Mouse (Mus musculus) neural tube, embryonic 11.5 days (tissue): ENCODE measurements around the gene Abhd12. TPM values are rescaled to one million over a fixed set of nuclear protein-coding genes. Genes with fewer than 3 reads are reported as not detected.

Experiments used
- ATAC-seq: fragments of 200-750 bp; cut with Nextera tagmentation; 2 replicates; pipeline ENCODE4 v1.8.0; 2017; ENCODE audit warnings: moderate number of reproducible peaks, mild to moderate bottlenecking, moderate TSS enrichment, moderate library complexity; ENCODE audit not compliant: insufficient read depth, low FRiP score, low TSS enrichment
- DNase-seq: peaks from one replicate; pipeline ENCODE4 v3.0.0-alpha.2; 2015; ENCODE audit warnings: low spot score
- H3K27ac ChIP-seq: fragments of 300-500 bp; sonication (generic); 2 replicates; pipeline ENCODE4 v1.5.1; 2014; ENCODE audit warnings: low read depth, mild to moderate bottlenecking, low read length
- H3K27me3 ChIP-seq: fragments of 300-500 bp; sonication (generic); 2 replicates; pipeline ENCODE4 v1.6.1; 2014; ENCODE audit warnings: mild to moderate bottlenecking, low read length, mixed read lengths; ENCODE audit not compliant: control insufficient read depth, insufficient read depth
- H3K36me3 ChIP-seq: fragments of 300-500 bp; sonication (generic); 2 replicates; pipeline ENCODE4 v1.6.1; 2014; ENCODE audit warnings: mild to moderate bottlenecking, low read length, moderate library complexity, mixed read lengths; ENCODE audit not compliant: control insufficient read depth, insufficient read depth
- H3K4me1 ChIP-seq: fragments of 300-500 bp; sonication (generic); 2 replicates; pipeline ENCODE4 v1.6.1; 2014; ENCODE audit warnings: low read length, mixed read lengths; ENCODE audit not compliant: control insufficient read depth, insufficient read depth
- H3K4me2 ChIP-seq: fragments of 300-500 bp; sonication (generic); 2 replicates; pipeline ENCODE4 v1.6.1; 2014; ENCODE audit warnings: low read depth, mild to moderate bottlenecking, moderate library complexity
- H3K4me3 ChIP-seq: fragments of 300-500 bp; sonication (generic); 2 replicates; pipeline ENCODE4 v1.5.1; 2014; ENCODE audit warnings: low read depth, low read length
- H3K9ac ChIP-seq: fragments of 300-500 bp; sonication (generic); 2 replicates; pipeline ENCODE4 v1.6.1; 2014; ENCODE audit warnings: mild to moderate bottlenecking, low read length
- H3K9me3 ChIP-seq: fragments of 300-500 bp; sonication (generic); 2 replicates; pipeline ENCODE4 v1.6.1; 2016; ENCODE audit warnings: low read length; ENCODE audit not compliant: control insufficient read depth
- WGBS: fragments of 180-500 bp; shearing (Covaris S2); extraction: QIAGEN DNeasy Blood & Tissue Kit; methylation state at CpG from one replicate; pipeline ENCODE4 v1.1.7; 2014; 5-methylcytosine and 5-hydroxymethylcytosine counted together
- polyA plus RNA-seq: library from polyadenylated mRNA; unstranded; fragments of >200 nt; fragmentation: Nextera tagmentation; extraction: Ambion mirVana; gene quantifications from 2 replicates; pipeline ENCODE4 v1.2.1, GENCODE M21; 2014

The Abhd12 gene
- polyA plus RNA-seq, 1 experiment from 2014 or later: 65.3 TPM

- H3K4me3 ChIP-seq: no peak overlapping the region
- H3K9me3 ChIP-seq: no peaks in the 10 kb centered on the region
- H3K9ac ChIP-seq: no peak overlapping the region
- ATAC-seq: no peak
- WGBS: 89% methylated on average over 6 of the region's 6 CpGs
- no peak for DNase-seq
- H3K27ac ChIP-seq: no peak overlapping the region
- H3K4me2 ChIP-seq: no peak overlapping the region
- H3K36me3 ChIP-seq: no peaks in the 10 kb centered on the region
- H3K27me3 ChIP-seq: no peaks in the 10 kb centered on the region
- H3K4me1 ChIP-seq: peaks cover 12% of the 10 kb centered on the region
These were observed 4.2 kb downstream of the Abhd12 start for GRCm38 (mm10) chr2:150900341-150900740.

GRCm38 (mm10) chr2:150895691-150896252 lies 8.8 kb downstream of the Abhd12 start:
- Histone ChIP-seq H3K27me3 (no peaks in the 10 kb centered on the region), H3K4me1 (no peaks in the 10 kb centered on the region), H3K4me3 (no peak overlapping the region), H3K4me2 (no peak overlapping the region), H3K27ac (no peak overlapping the region), H3K9me3 (no peaks in the 10 kb centered on the region), H3K36me3 (no peaks in the 10 kb centered on the region), H3K9ac (no peak overlapping the region)
- WGBS: 82% methylated on average over 7 of the region's 7 CpGs
- DNase-seq: no peak
- no peak for ATAC-seq

- WGBS: 90% methylated on average over 2 of the region's 2 CpGs
- H3K27ac ChIP-seq: no peak overlapping the region
- no peaks in the 10 kb centered on the region for H3K9me3 ChIP-seq
- DNase-seq (no peak), ATAC-seq (no peak)
- no peak overlapping the region for H3K9ac ChIP-seq
- no peaks in the 10 kb centered on the region for H3K4me1 ChIP-seq
- no peaks in the 10 kb centered on the region for H3K36me3 ChIP-seq
- no peak overlapping the region for H3K4me3 ChIP-seq
- no peak overlapping the region for H3K4me2 ChIP-seq
- no peaks in the 10 kb centered on the region for H3K27me3 ChIP-seq
These were observed 9.8 kb downstream of the Abhd12 start for GRCm38 (mm10) chr2:150894617-150895267.

DNA sequence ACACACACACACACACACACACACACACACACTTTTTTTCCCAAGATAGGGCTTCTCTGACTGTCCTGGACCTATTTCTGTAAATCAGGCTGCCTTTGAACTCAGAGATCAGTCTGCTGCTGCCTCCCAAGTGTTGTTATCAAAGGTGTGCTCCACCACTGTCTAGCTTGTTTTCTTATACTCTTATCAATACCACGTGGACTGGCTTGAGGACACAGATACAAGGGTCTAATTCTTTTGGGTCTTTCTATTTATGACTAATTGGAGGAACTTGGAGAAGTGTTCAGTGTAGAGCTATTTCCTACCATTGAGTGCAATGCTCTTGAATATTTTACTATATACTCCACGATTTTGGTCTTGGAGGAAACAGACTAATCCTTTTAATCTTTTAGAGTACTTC lies 17.2 kb downstream of the Abhd12 start:
- no peak overlapping the region for H3K4me2 ChIP-seq
- no peak overlapping the region for H3K4me3 ChIP-seq
- no peaks in the 10 kb centered on the region for H3K9me3 ChIP-seq
- WGBS: 84% methylated on average over 2 of the region's 2 CpGs
- ATAC-seq: no peak
- H3K36me3 ChIP-seq: no peaks in the 10 kb centered on the region
- H3K27ac ChIP-seq: no peak overlapping the region
- no peak overlapping the region for H3K9ac ChIP-seq
- H3K4me1 ChIP-seq: no peaks in the 10 kb centered on the region
- DNase-seq: no peak
- no peaks in the 10 kb centered on the region for H3K27me3 ChIP-seq

GRCm38 (mm10) chr2:150886315-150886714 lies 18.2 kb downstream of the Abhd12 start:
- Histone ChIP-seq H3K4me1 (no peaks in the 10 kb centered on the region), H3K4me2 (no peak overlapping the region), H3K9me3 (no peaks in the 10 kb centered on the region), H3K27me3 (no peaks in the 10 kb centered on the region), H3K27ac (no peak overlapping the region), H3K36me3 (no peaks in the 10 kb centered on the region), H3K9ac (no peak overlapping the region), H3K4me3 (no peak overlapping the region)
- no peak for ATAC-seq
- DNase-seq: no peak

DNA sequence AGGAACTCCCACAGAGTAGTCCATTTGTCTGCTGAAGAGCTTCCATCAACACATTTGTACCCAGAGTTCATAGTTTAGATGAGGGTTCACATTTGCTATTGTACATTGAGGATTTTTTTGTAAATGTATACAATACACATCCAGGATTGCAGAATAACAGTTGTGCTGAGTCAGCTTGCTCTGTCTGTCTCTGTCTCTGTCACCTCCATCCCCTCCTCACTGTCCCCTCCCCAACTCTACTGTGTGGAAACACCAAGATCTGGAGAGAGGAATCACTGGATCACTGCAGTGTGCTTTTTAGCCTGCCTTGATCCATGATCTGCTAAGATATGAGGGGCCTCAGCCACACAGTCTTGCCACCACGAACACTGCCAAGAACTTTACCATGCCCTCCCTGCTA lies 18.7 kb downstream of the Abhd12 start:
- 97% methylated on average over 1 of the region's 1 CpGs for WGBS
- Histone ChIP-seq H3K9ac (no peak overlapping the region), H3K4me1 (no peaks in the 10 kb centered on the region), H3K36me3 (no peaks in the 10 kb centered on the region), H3K4me3 (no peak overlapping the region), H3K27ac (no peak overlapping the region), H3K27me3 (no peaks in the 10 kb centered on the region), H3K9me3 (no peaks in the 10 kb centered on the region), H3K4me2 (no peak overlapping the region)
- DNase-seq: no peak
- ATAC-seq: no peak

DNA sequence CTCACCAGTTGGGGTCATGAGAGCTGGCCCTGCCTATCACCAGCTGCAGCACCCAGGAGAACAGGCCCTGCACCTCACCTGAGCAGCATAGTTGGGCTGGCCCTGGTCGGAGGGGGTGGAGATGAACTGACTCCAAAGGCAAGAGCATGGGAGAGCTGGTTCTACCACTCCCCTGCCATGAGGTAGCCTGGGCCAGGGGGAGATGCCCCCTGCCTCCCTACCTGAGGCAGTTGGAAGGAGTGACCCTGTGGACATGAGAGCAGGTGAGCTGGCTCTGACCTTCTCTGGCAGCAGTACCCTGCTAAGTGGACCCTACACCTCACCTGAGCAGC lies 19.8 kb downstream of the Abhd12 start:
- Histone ChIP-seq H3K9me3 (no peaks in the 10 kb centered on the region), H3K4me3 (no peak overlapping the region), H3K9ac (no peak overlapping the region), H3K4me1 (no peaks in the 10 kb centered on the region), H3K27me3 (no peaks in the 10 kb centered on the region), H3K27ac (no peak overlapping the region), H3K4me2 (no peak overlapping the region), H3K36me3 (no peaks in the 10 kb centered on the region)
- 91% methylated on average over 1 of the region's 1 CpGs for WGBS
- DNase-seq (no peak), ATAC-seq (no peak; the same call in 1 of the 2 replicates)

- Histone ChIP-seq H3K27ac (no peak overlapping the region), H3K4me2 (no peak overlapping the region), H3K36me3 (no peaks in the 10 kb centered on the region), H3K4me1 (no peaks in the 10 kb centered on the region), H3K9ac (no peak overlapping the region), H3K9me3 (no peaks in the 10 kb centered on the region), H3K27me3 (no peaks in the 10 kb centered on the region), H3K4me3 (no peak overlapping the region)
- ATAC-seq (no peak; the same call in 1 of the 2 replicates), DNase-seq (no peak)
- WGBS: 90% methylated on average over 8 of the region's 8 CpGs
These were observed 20.3 kb downstream of the Abhd12 start for GRCm38 (mm10) chr2:150884075-150884778.

- H3K4me1 ChIP-seq: no peaks in the 10 kb centered on the region
- WGBS: 92% methylated on average over 4 of the region's 4 CpGs
- H3K9me3 ChIP-seq: no peaks in the 10 kb centered on the region
- ATAC-seq: no peak
- H3K36me3 ChIP-seq: no peaks in the 10 kb centered on the region
- no peak for DNase-seq
- no peaks in the 10 kb centered on the region for H3K27me3 ChIP-seq
- H3K4me3 ChIP-seq: no peak overlapping the region
- H3K4me2 ChIP-seq: no peak overlapping the region
- H3K27ac ChIP-seq: no peak overlapping the region
- no peak overlapping the region for H3K9ac ChIP-seq
These were observed 27.0 kb downstream of the Abhd12 start for GRCm38 (mm10) chr2:150877561-150877960.
